ENCODE assay signal across 23 mouse cellular contexts in genomic region chrX:164912186-164912585, GRCm38 (mm10).
"Had no signal": no experiment of that assay in that cellular context is flagged by ENCODE, and none has a peak within 500 bp of the region (broad histone marks: within the 10 kb centered on the region; RNA-seq: fewer than 3 reads in every experiment).

No protein-coding gene starts in this region.

- ATAC-seq: hindbrain, postnatal 0 days; intestine, embryonic 16.5 days; liver, embryonic 12.5 days had no signal

- DNase-seq: gastrocnemius, postnatal 14 days; gastrocnemius, postnatal 36 days; heart, adult 11 months; heart, adult 2 months; heart, postnatal 14 days; heart, postnatal 36 days; kidney, adult 11 months; kidney, adult 2 months; kidney, postnatal 10 days; kidney, postnatal 25 days; kidney, postnatal 4 days; left cerebral cortex, postnatal 4 days had no signal

- H3K27ac ChIP-seq: heart, adult 2 months; heart, embryonic 13.5 days; heart, embryonic 15.5 days; hindbrain, embryonic 13.5 days; hindbrain, embryonic 15.5 days; hindbrain, postnatal 0 days; layer of hippocampus, adult 2 months; limb, embryonic 13.5 days; limb, embryonic 15.5 days; liver, embryonic 12.5 days; liver, embryonic 14.5 days had no signal

- H3K4me3 ChIP-seq: heart, adult 2 months; heart, embryonic 13.5 days; heart, embryonic 15.5 days; hindbrain, embryonic 13.5 days; hindbrain, embryonic 15.5 days; layer of hippocampus, adult 2 months; limb, embryonic 13.5 days; limb, embryonic 15.5 days; liver, embryonic 12.5 days had no signal
